Mouse (Mus musculus) neural tube, embryonic 13.5 days (tissue): ENCODE data around the gene Gm21969. TPM values are rescaled to one million over a fixed set of nuclear protein-coding genes. Genes with fewer than 3 reads are reported as not detected.

Experiments used
- ATAC-seq: fragments of 200-750 bp; cut with Nextera tagmentation; 2 replicates; pipeline ENCODE4 v1.8.0; 2017; ENCODE audit warnings: low read depth, mild to moderate bottlenecking, moderate TSS enrichment, moderate library complexity
- H3K27ac ChIP-seq: fragments of 300-500 bp; sonication (generic); replicated peaks from 2 replicates; pipeline ENCODE4 v1.5.1; 2015; ENCODE audit warnings: moderate library complexity, mild to moderate bottlenecking, inconsistent platforms
- H3K27me3 ChIP-seq: fragments of 300-500 bp; sonication (generic); 2 replicates; pipeline ENCODE4 v1.6.1; 2015; ENCODE audit warnings: mild to moderate bottlenecking, inconsistent platforms
- H3K36me3 ChIP-seq: fragments of 300-500 bp; sonication (generic); 2 replicates; pipeline ENCODE4 v1.6.1; 2015; ENCODE audit warnings: mild to moderate bottlenecking, inconsistent platforms
- H3K4me1 ChIP-seq: fragments of 300-500 bp; sonication (generic); replicated peaks from 2 replicates; pipeline ENCODE4 v1.6.1; 2015; ENCODE audit warnings: inconsistent platforms
- H3K4me2 ChIP-seq: fragments of 300-500 bp; sonication (generic); 2 replicates; pipeline ENCODE4 v1.6.1; 2015; ENCODE audit warnings: inconsistent platforms, mild to moderate bottlenecking, moderate library complexity
- H3K4me3 ChIP-seq: fragments of 300-500 bp; sonication (generic); 2 replicates; pipeline ENCODE4 v1.5.1; 2015; ENCODE audit warnings: mild to moderate bottlenecking, inconsistent platforms
- H3K9ac ChIP-seq: fragments of 300-500 bp; sonication (generic); 2 replicates; pipeline ENCODE4 v1.6.1; 2015; ENCODE audit warnings: moderate library complexity, mild to moderate bottlenecking, inconsistent platforms
- H3K9me3 ChIP-seq: fragments of 300-500 bp; sonication (generic); 2 replicates; pipeline ENCODE4 v1.6.1; 2016; ENCODE audit warnings: inconsistent platforms
- WGBS: fragments of 180-500 bp; shearing (Covaris S2); methylation state at CpG from one replicate; pipeline ENCODE4 v1.1.7; 2015; 5-methylcytosine and 5-hydroxymethylcytosine counted together
- polyA plus RNA-seq: library from polyadenylated mRNA; unstranded; fragments of >200 nt; fragmentation: Nextera tagmentation; extraction: Ambion mirVana; gene quantifications from 2 replicates; pipeline ENCODE4 v1.2.1, GENCODE M21; 2015

Gene Gm21969
- polyA plus RNA-seq, 1 experiment from 2014 or later, result not detected

GRCm38 (mm10) chr4:139589351-139590027 lies 13.5 kb upstream of the Gm21969 start:
- Histone ChIP-seq H3K36me3 (no peaks in the 10 kb centered on the region), H3K9me3 (no peaks in the 10 kb centered on the region), H3K4me1 (peaks cover 50% of the 10 kb centered on the region), H3K27me3 (no peaks in the 10 kb centered on the region), H3K4me2 (no peak overlapping the region), H3K9ac (0 out of 2 replicates have a peak overlapping the region, but pooled peaks have one; percentile 34), H3K4me3 (no peak overlapping the region), H3K27ac (peak overlapping the region; percentile 15)
- ATAC-seq, result no peak
- WGBS, result 40% methylated on average over 5 of the region's 5 CpGs

GRCm38 (mm10) chr4:139590446-139590845 lies 12.5 kb upstream of the Gm21969 start:
- Histone ChIP-seq H3K4me1 (peaks cover 48% of the 10 kb centered on the region), H3K27ac (peak overlapping the region; percentile 15), H3K9me3 (no peaks in the 10 kb centered on the region), H3K4me2 (no peak overlapping the region), H3K9ac (no peak overlapping the region), H3K36me3 (no peaks in the 10 kb centered on the region), H3K4me3 (no peak overlapping the region), H3K27me3 (no peaks in the 10 kb centered on the region)
- WGBS, result 31% methylated on average over 4 of the region's 4 CpGs
- ATAC-seq, result no peak

GRCm38 (mm10) chr4:139592895-139593294 lies 10.1 kb upstream of the Gm21969 start:
- no peak for ATAC-seq
- H3K9me3 ChIP-seq, result no peaks in the 10 kb centered on the region
- H3K27me3 ChIP-seq, result no peaks in the 10 kb centered on the region
- no peak overlapping the region for H3K9ac ChIP-seq
- H3K36me3 ChIP-seq, result no peaks in the 10 kb centered on the region
- H3K27ac ChIP-seq, result no peak overlapping the region
- no peak overlapping the region for H3K4me2 ChIP-seq
- H3K4me3 ChIP-seq, result no peak overlapping the region
- H3K4me1 ChIP-seq, result peaks cover 50% of the 10 kb centered on the region
- 83% methylated on average over 7 of the region's 7 CpGs for WGBS

- no peak overlapping the region for H3K27ac ChIP-seq
- H3K4me1 ChIP-seq, result peaks cover 53% of the 10 kb centered on the region
- no peaks in the 10 kb centered on the region for H3K9me3 ChIP-seq
- H3K36me3 ChIP-seq, result no peaks in the 10 kb centered on the region
- H3K27me3 ChIP-seq, result no peaks in the 10 kb centered on the region
- no peak for ATAC-seq
- H3K9ac ChIP-seq, result no peak overlapping the region
- H3K4me3 ChIP-seq, result no peak overlapping the region
- WGBS, result 81% methylated on average over 6 of the region's 6 CpGs
- H3K4me2 ChIP-seq, result no peak overlapping the region
These were observed 9.6 kb upstream of the Gm21969 start for GRCm38 (mm10) chr4:139593383-139593782.

GRCm38 (mm10) chr4:139594062-139594461 lies 8.9 kb upstream of the Gm21969 start:
- Histone ChIP-seq H3K9me3 (no peaks in the 10 kb centered on the region), H3K27me3 (no peaks in the 10 kb centered on the region), H3K4me3 (no peak overlapping the region), H3K9ac (no peak overlapping the region), H3K4me2 (no peak overlapping the region), H3K4me1 (peaks cover 60% of the 10 kb centered on the region), H3K36me3 (no peaks in the 10 kb centered on the region), H3K27ac (no peak overlapping the region)
- ATAC-seq, result no peak
- 65% methylated on average over 3 of the region's 3 CpGs for WGBS

GRCm38 (mm10) chr4:139596715-139597114 lies 6.3 kb upstream of the Gm21969 start:
- Histone ChIP-seq H3K27ac (peak overlapping the region; percentile 84), H3K4me2 (no peak overlapping the region), H3K4me3 (no peak overlapping the region), H3K9ac (peak overlapping the region; percentile 55), H3K4me1 (peaks cover 68% of the 10 kb centered on the region), H3K9me3 (no peaks in the 10 kb centered on the region), H3K36me3 (no peaks in the 10 kb centered on the region), H3K27me3 (no peaks in the 10 kb centered on the region)
- 7% methylated on average over 9 of the region's 9 CpGs for WGBS
- ATAC-seq, result 0 out of 2 replicates have a peak, but pooled peaks have one; percentile 3

GRCm38 (mm10) chr4:139597286-139598284 lies 5.4 kb upstream of the Gm21969 start:
- H3K4me3 ChIP-seq, result no peak overlapping the region
- peak overlapping the region; percentile 84 for H3K27ac ChIP-seq
- no peaks in the 10 kb centered on the region for H3K27me3 ChIP-seq
- no peaks in the 10 kb centered on the region for H3K36me3 ChIP-seq
- ATAC-seq, result no peak
- H3K9me3 ChIP-seq, result no peaks in the 10 kb centered on the region
- H3K9ac ChIP-seq, result peak overlapping the region; percentile 55; the same call in 1 of the 2 replicates
- WGBS, result 52% methylated on average over 20 of the region's 20 CpGs
- peaks cover 76% of the 10 kb centered on the region for H3K4me1 ChIP-seq
- peak overlapping the region; percentile 48 for H3K4me2 ChIP-seq

- Histone ChIP-seq H3K4me2 (peak overlapping the region; percentile 48), H3K27ac (peak overlapping the region; percentile 84), H3K27me3 (no peaks in the 10 kb centered on the region), H3K4me1 (peaks cover 83% of the 10 kb centered on the region), H3K36me3 (no peaks in the 10 kb centered on the region), H3K4me3 (no peak overlapping the region), H3K9ac (peak overlapping the region; percentile 55; the same call in 1 of the 2 replicates), H3K9me3 (no peaks in the 10 kb centered on the region)
- no peak for ATAC-seq
- WGBS, result 28% methylated on average over 13 of the region's 13 CpGs
These were observed 4.6 kb upstream of the Gm21969 start for GRCm38 (mm10) chr4:139598356-139598755.

GRCm38 (mm10) chr4:139598950-139599518 lies 4.0 kb upstream of the Gm21969 start:
- Histone ChIP-seq H3K27me3 (no peaks in the 10 kb centered on the region), H3K4me3 (0 out of 2 replicates have a peak overlapping the region, but pooled peaks have one; percentile 7), H3K27ac (peak overlapping the region; percentile 84), H3K9me3 (no peaks in the 10 kb centered on the region), H3K36me3 (no peaks in the 10 kb centered on the region), H3K4me2 (peak overlapping the region; percentile 48), H3K4me1 (peaks cover 83% of the 10 kb centered on the region), H3K9ac (peak overlapping the region; percentile 55)
- ATAC-seq, result peak; percentile 34
- under 1% methylated on average over 12 of the region's 12 CpGs for WGBS

- ATAC-seq, result no peak
- H3K27ac ChIP-seq, result peak overlapping the region; percentile 67
These were observed 1.2 kb upstream of the Gm21969 start for GRCm38 (mm10) chr4:139601519-139602356.

GRCm38 (mm10) chr4:139605216-139605615 lies 2.2 kb downstream of the Gm21969 start:
- no peak overlapping the region for H3K4me2 ChIP-seq
- H3K4me1 ChIP-seq, result peaks cover 30% of the 10 kb centered on the region
- 89% methylated on average over 11 of the region's 11 CpGs for WGBS
- peaks cover 47% of the 10 kb centered on the region for H3K36me3 ChIP-seq
- H3K9ac ChIP-seq, result no peak overlapping the region
- no peaks in the 10 kb centered on the region for H3K27me3 ChIP-seq
- no peak overlapping the region for H3K4me3 ChIP-seq
- H3K27ac ChIP-seq, result no peak overlapping the region
- ATAC-seq, result no peak
- no peaks in the 10 kb centered on the region for H3K9me3 ChIP-seq

More at GRCm38 (mm10) chr4:139601519-139602356, 1.2 kb upstream of the Gm21969 start:
- H3K4me3 ChIP-seq, result no peak overlapping the region
- H3K4me2 ChIP-seq, result no peak overlapping the region
- no peaks in the 10 kb centered on the region for H3K9me3 ChIP-seq
- WGBS, result 61% methylated on average over 7 of the region's 7 CpGs
- H3K27me3 ChIP-seq, result no peaks in the 10 kb centered on the region
- peaks cover 23% of the 10 kb centered on the region for H3K36me3 ChIP-seq
- 0 out of 2 replicates have a peak overlapping the region, but pooled peaks have one; percentile 8 for H3K9ac ChIP-seq
- H3K4me1 ChIP-seq, result peaks cover 63% of the 10 kb centered on the region
